ENCODE assay signal across 11 mouse cellular contexts in the genomic region with DNA sequence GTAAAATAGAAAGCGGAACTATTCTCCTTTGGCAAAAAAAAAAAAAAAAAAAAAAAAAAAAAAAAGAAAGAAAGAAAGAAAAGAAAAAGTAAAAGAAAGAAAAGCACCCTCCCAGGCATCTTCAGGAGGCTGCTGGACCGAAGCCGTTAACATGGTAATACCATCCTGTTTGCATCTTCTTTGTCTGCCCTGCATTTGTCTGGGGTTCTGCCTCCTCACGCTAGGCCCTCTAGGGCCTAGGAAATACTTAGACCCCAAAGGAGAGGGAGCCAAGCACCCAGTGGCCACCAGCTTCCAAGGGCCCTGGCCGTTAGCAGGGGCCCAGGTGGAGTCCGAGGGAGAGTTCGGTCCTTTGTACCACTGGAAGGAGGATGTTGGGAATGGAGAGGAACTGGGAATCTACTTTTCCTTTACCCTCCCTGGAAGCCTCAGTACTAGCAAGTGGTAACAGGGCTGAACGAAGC.
DNase-seq lines count a peak whose midpoint lies in the region; ATAC-seq and TF ChIP-seq lines count a peak whose summit lies in the region.
"Had no signal": no experiment of that assay in that cellular context is flagged by ENCODE, and none has a peak within 500 bp of the region (broad histone marks: within the 10 kb centered on the region; RNA-seq: fewer than 3 reads in every experiment).

No protein-coding gene starts in this region.

- TF ChIP-seq POLR2A in thymus, adult 2 months (IDR thresholded peaks at IDR 0.05; ENCODE audit: control insufficient read depth, extremely low read depth, insufficient read depth, low read length, poor library complexity): no peak

- H3K27ac ChIP-seq in heart, embryonic 14.5 days (replicated peaks in 1 of 2; ENCODE audit: control insufficient read depth in 1 of 2, insufficient read depth in 1 of 2, low read depth in 2 of 2, low read length in 2 of 2): no peak overlapping the region
- H3K27ac ChIP-seq in forebrain, embryonic 12.5 days: peak overlapping the region; percentile 89
- H3K27ac ChIP-seq in midbrain, embryonic 13.5 days: peak overlapping the region; percentile 88
- H3K27ac ChIP-seq in thymus, adult 2 months (ENCODE audit: control insufficient read depth, insufficient read depth, low read length): no peak overlapping the region
- H3K27ac ChIP-seq: liver, embryonic 15.5 days had no signal

- peak overlapping the region; percentile 50 for H3K4me2 ChIP-seq in heart, embryonic 14.5 days (ENCODE audit: low read length)
- H3K4me2 ChIP-seq in forebrain, embryonic 12.5 days: no peak overlapping the region; the same call in 1 of the 2 replicates
- H3K4me2 ChIP-seq in midbrain, embryonic 13.5 days (replicated peaks): peak overlapping the region; percentile 19; the same call in 1 of the 2 replicates
- H3K4me2 ChIP-seq: liver, embryonic 15.5 days had no signal

- 88% methylated on average over 8 of the region's 8 CpGs for WGBS in heart, embryonic 14.5 days
- 17% methylated on average over 8 of the region's 8 CpGs for WGBS in forebrain, embryonic 12.5 days
- 13% methylated on average over 8 of the region's 8 CpGs for WGBS in midbrain, embryonic 13.5 days
- 98% methylated on average over 8 of the region's 8 CpGs for WGBS in thymus, adult 2 months

- H3K27me3 ChIP-seq in heart, embryonic 14.5 days (ENCODE audit: control insufficient read depth, insufficient read depth, low read length): no peaks in the 10 kb centered on the region
- peaks cover 6% of the 10 kb centered on the region; the same call in 1 of the 2 replicates for H3K27me3 ChIP-seq in forebrain, embryonic 12.5 days
- no peaks in the 10 kb centered on the region; the same call in 1 of the 2 replicates for H3K27me3 ChIP-seq in midbrain, embryonic 13.5 days
- no peaks in the 10 kb centered on the region for H3K27me3 ChIP-seq in thymus, adult 2 months (ENCODE audit: control insufficient read depth, insufficient read depth, low read length)
- H3K27me3 ChIP-seq: liver, embryonic 15.5 days had no signal

- H3K4me1 ChIP-seq in heart, embryonic 14.5 days (ENCODE audit: control insufficient read depth in 2 of 2, insufficient read depth in 2 of 2, low read length in 2 of 2): peaks cover 8 to 11% of the 10 kb centered on the region in 2 experiments; a peak in 3 of 4 replicates
- peaks cover 63% of the 10 kb centered on the region for H3K4me1 ChIP-seq in forebrain, embryonic 12.5 days
- H3K4me1 ChIP-seq in midbrain, embryonic 13.5 days (replicated peaks): peaks cover 52% of the 10 kb centered on the region
- no peaks in the 10 kb centered on the region for H3K4me1 ChIP-seq in thymus, adult 2 months (replicated peaks; ENCODE audit: control insufficient read depth, insufficient read depth, low read length)

- H3K4me3 ChIP-seq in heart, embryonic 14.5 days (ENCODE audit: control insufficient read depth in 1 of 2, insufficient read depth in 1 of 2, low read depth in 1 of 2, low read length in 2 of 2): no peak overlapping the region
- no peak overlapping the region for H3K4me3 ChIP-seq in forebrain, embryonic 12.5 days (replicated peaks)
- H3K4me3 ChIP-seq in midbrain, embryonic 13.5 days (replicated peaks): no peak overlapping the region
- no peak overlapping the region for H3K4me3 ChIP-seq in thymus, adult 2 months (ENCODE audit: control insufficient read depth, insufficient read depth, low read length)
- H3K4me3 ChIP-seq: liver, embryonic 15.5 days had no signal

- TF ChIP-seq CTCF in thymus, adult 2 months (IDR thresholded peaks at IDR 0.05; ENCODE audit: borderline replicate concordance, control insufficient read depth, extremely low read depth, insufficient read depth, low read length, poor library complexity): no peak

- no peak for DNase-seq in heart, postnatal 14 days
- peak; percentile 62 for DNase-seq in ES-CJ7 (ENCODE audit: low read depth, low spot score)
- DNase-seq in thymus, adult 2 months: no peak
- no peak for DNase-seq in adrenal gland, adult (ENCODE audit: inconsistent age in 2 of 2, low spot score in 1 of 2)
- no peak for DNase-seq in right cerebral cortex, postnatal 36 days (ENCODE audit: low spot score in 2 of 2)
- DNase-seq: adrenal gland, postnatal 25 days; thymus, postnatal 4 days had no signal

- no peak for ATAC-seq in heart, embryonic 14.5 days (ENCODE audit: insufficient number of reproducible peaks, insufficient read depth, low FRiP score, low read depth)
- no peak for ATAC-seq in forebrain, embryonic 12.5 days (ENCODE audit: low FRiP score)
- ATAC-seq in midbrain, embryonic 13.5 days: 0 out of 2 replicates have a peak, but pooled peaks have one; percentile 35

- intact Hi-C loops in heart, postnatal 14 days (cut with DNase I): no loop called here

- no peaks in the 10 kb centered on the region for H3K36me3 ChIP-seq in heart, embryonic 14.5 days (ENCODE audit: control insufficient read depth, insufficient read depth, low read length)
- no peaks in the 10 kb centered on the region for H3K36me3 ChIP-seq in forebrain, embryonic 12.5 days (replicated peaks)
- no peaks in the 10 kb centered on the region for H3K36me3 ChIP-seq in midbrain, embryonic 13.5 days
- H3K36me3 ChIP-seq in thymus, adult 2 months (ENCODE audit: control insufficient read depth, insufficient read depth, low read length): no peaks in the 10 kb centered on the region
- H3K36me3 ChIP-seq: liver, embryonic 15.5 days had no signal

- H3K9me3 ChIP-seq in heart, embryonic 14.5 days (ENCODE audit: control insufficient read depth, low read length): no peaks in the 10 kb centered on the region
- no peaks in the 10 kb centered on the region for H3K9me3 ChIP-seq in forebrain, embryonic 12.5 days
- no peaks in the 10 kb centered on the region for H3K9me3 ChIP-seq in midbrain, embryonic 13.5 days
- H3K9me3 ChIP-seq: liver, embryonic 15.5 days had no signal

- peak overlapping the region; percentile 59; the same call in 1 of the 2 replicates for H3K9ac ChIP-seq in heart, embryonic 14.5 days (ENCODE audit: low read length)
- peak overlapping the region; percentile 42 for H3K9ac ChIP-seq in forebrain, embryonic 12.5 days
- H3K9ac ChIP-seq in midbrain, embryonic 13.5 days (replicated peaks): no peak overlapping the region
- H3K9ac ChIP-seq: liver, embryonic 15.5 days had no signal

Comparison
In these comparisons a context has a peak if more than half of its experiments do, and no peak if none do; other contexts are left out.
1. H3K27ac ChIP-seq: peak in forebrain, embryonic 12.5 days (single experiment) and midbrain, embryonic 13.5 days (single experiment); none in heart, embryonic 14.5 days (0 of 2) and thymus, adult 2 months (single experiment).